Mouse (Mus musculus) kidney, adult 2 months (tissue): ENCODE measurements around the gene Spata13. TPM values are rescaled to one million over a fixed set of nuclear protein-coding genes. Genes with fewer than 3 reads are reported as not detected.

ENCODE experiments used
- DNase-seq: peaks from one replicate; pipeline ENCODE4 v3.0.0; 2021
- H3K27ac ChIP-seq: fragments of 200-500 bp; 2 replicates; pipeline ENCODE4 v1.5.1; 2012; ENCODE audit warnings: low read depth, low read length, control low read depth, inconsistent platforms; ENCODE audit not compliant: insufficient read depth
- H3K27me3 ChIP-seq: fragments of 200-500 bp; replicated peaks from 2 replicates; pipeline ENCODE4 v1.6.1; 2012; ENCODE audit warnings: mild to moderate bottlenecking, moderate library complexity, low read length, inconsistent platforms; ENCODE audit not compliant: control insufficient read depth, insufficient read depth
- H3K36me3 ChIP-seq: fragments of 200-500 bp; 2 replicates; pipeline ENCODE4 v1.6.1; 2012; ENCODE audit warnings: mild to moderate bottlenecking, moderate library complexity, low read length, inconsistent platforms; ENCODE audit not compliant: control insufficient read depth, insufficient read depth
- H3K4me1 ChIP-seq: fragments of 200-500 bp; 2 replicates; pipeline ENCODE4 v1.6.1; 2011; ENCODE audit warnings: low read length; ENCODE audit not compliant: control insufficient read depth, insufficient read depth
- H3K4me3 ChIP-seq: fragments of 200-500 bp; 2 replicates; pipeline ENCODE4 v1.5.1; 2011; ENCODE audit warnings: mild to moderate bottlenecking, low read depth, low read length, control low read depth; ENCODE audit not compliant: insufficient read depth
- CTCF ChIP-seq: fragments of 200-500 bp; conservative IDR thresholded peaks from 2 replicates; pipeline ENCODE4 v1.5.1; 2011; ENCODE audit warnings: low read depth, mild to moderate bottlenecking, control low read depth, low read length, moderate library complexity, mixed read lengths; ENCODE audit not compliant: insufficient read depth, insufficient read length
- POLR2A ChIP-seq: fragments of 200-500 bp; IDR thresholded peaks from one replicate; pipeline ENCODE4 v1.6.1; 2011; ENCODE audit warnings: low read depth, low read length, control low read depth
- WGBS: fragments of 180-500 bp; shearing (Covaris S2); methylation state at CpG from one replicate; pipeline ENCODE4 v1.1.7; 2018; 5-methylcytosine and 5-hydroxymethylcytosine counted together
- polyA plus RNA-seq: library from polyadenylated mRNA; depleted of rRNA; stranded (reverse); fragments of >200 nt; gene quantifications from 2 replicates; pipeline ENCODE4 v1.2.3, GENCODE M21; 2012

Gene Spata13
- polyA plus RNA-seq, 1 experiment = 24.1 TPM

- Histone ChIP-seq H3K4me1 (no peaks in the 10 kb centered on the region), H3K27ac (no peak overlapping the region), H3K36me3 (no peaks in the 10 kb centered on the region), H3K4me3 (no peak overlapping the region), H3K27me3 (no peaks in the 10 kb centered on the region)
- no peak for TF ChIP-seq CTCF
- TF ChIP-seq POLR2A = no peak
- 92% methylated on average over 7 of the region's 7 CpGs for WGBS
- no peak for DNase-seq
Observed at GRCm38 (mm10) chr14:60779198-60779597, 145.4 kb downstream of the Spata13 start.

GRCm38 (mm10) chr14:60782121-60782656, 148.4 kb downstream of the Spata13 start:
- no peaks in the 10 kb centered on the region for H3K4me1 ChIP-seq
- H3K27ac ChIP-seq = no peak overlapping the region
- no peaks in the 10 kb centered on the region for H3K36me3 ChIP-seq
- no peaks in the 10 kb centered on the region for H3K27me3 ChIP-seq
- no peak overlapping the region for H3K4me3 ChIP-seq
- 49% methylated on average over 7 of the region's 7 CpGs for WGBS
- TF ChIP-seq CTCF = no peak
- TF ChIP-seq POLR2A = no peak
- no peak for DNase-seq

GRCm38 (mm10) chr14:60783196-60783595, 149.4 kb downstream of the Spata13 start:
- TF ChIP-seq POLR2A (no peak), CTCF (no peak)
- no peaks in the 10 kb centered on the region for H3K4me1 ChIP-seq
- DNase-seq = no peak
- 47% methylated on average over 8 of the region's 8 CpGs for WGBS
- H3K36me3 ChIP-seq = no peaks in the 10 kb centered on the region
- H3K27ac ChIP-seq = no peak overlapping the region
- no peaks in the 10 kb centered on the region for H3K27me3 ChIP-seq
- H3K4me3 ChIP-seq = no peak overlapping the region

- Histone ChIP-seq H3K4me1 (no peaks in the 10 kb centered on the region), H3K27me3 (no peaks in the 10 kb centered on the region), H3K27ac (no peak within 1 kb of the TSS), H3K4me3 (peak within 1 kb of the TSS; percentile 93), H3K36me3 (no peaks in the 10 kb centered on the region)
- DNase-seq = peak; percentile 92
- TF ChIP-seq POLR2A (peak; percentile 26), CTCF (peak; percentile 98)
- WGBS = 1% methylated on average over 61 of the region's 61 CpGs
Observed at GRCm38 (mm10) chr14:60784427-60785315, 150.9 kb downstream of the Spata13 start, which contains the start of gene Mipep. Gene Mipep (plus strand): TSS chr14:60784573.

GRCm38 (mm10) chr14:60790103-60790502, 156.3 kb downstream of the Spata13 start:
- TF ChIP-seq POLR2A (no peak), CTCF (peak; percentile 69)
- Histone ChIP-seq H3K27me3 (no peaks in the 10 kb centered on the region), H3K27ac (no peak overlapping the region), H3K4me1 (no peaks in the 10 kb centered on the region), H3K36me3 (no peaks in the 10 kb centered on the region), H3K4me3 (no peak overlapping the region)
- DNase-seq = peak; percentile 54
- WGBS = 36% methylated on average over 3 of the region's 3 CpGs

GRCm38 (mm10) chr14:60796600-60797322, 163.0 kb downstream of the Spata13 start:
- no peak for TF ChIP-seq POLR2A
- no peak for TF ChIP-seq CTCF
- Histone ChIP-seq H3K4me3 (no peak overlapping the region), H3K36me3 (no peaks in the 10 kb centered on the region; the same call in 1 of the 2 replicates), H3K4me1 (no peaks in the 10 kb centered on the region), H3K27me3 (no peaks in the 10 kb centered on the region), H3K27ac (no peak overlapping the region)
- no peak for DNase-seq
- 75% methylated on average over 4 of the region's 4 CpGs for WGBS
